Mouse (Mus musculus) cerebellum, postnatal 25 days (tissue): ENCODE data around the gene Kcnq1.

Source experiments
- DNase-seq, 2 experiments: peaks; one replicate each; pipeline ENCODE4 v3.0.0; 2021; ENCODE audit warnings: mixed read lengths in 2 of 2

The Kcnq1 gene

GRCm38 (mm10) chr7:143093847-143094246 lies 12.3 kb upstream of the Kcnq1 start:
- DNase-seq = no peak

GRCm38 (mm10) chr7:143094592-143095553 lies 11.3 kb upstream of the Kcnq1 start, which contains the start of gene Trpm5:
TSS of gene Trpm5 (minus strand) at chr7:143094642.
- DNase-seq = peak; percentile 68 to 78

- no peak for DNase-seq
Measured at GRCm38 (mm10) chr7:143095554-143095907, 10.6 kb upstream of the Kcnq1 start.

GRCm38 (mm10) chr7:143100759-143101158 lies 5.4 kb upstream of the Kcnq1 start:
- DNase-seq = no peak

DNA sequence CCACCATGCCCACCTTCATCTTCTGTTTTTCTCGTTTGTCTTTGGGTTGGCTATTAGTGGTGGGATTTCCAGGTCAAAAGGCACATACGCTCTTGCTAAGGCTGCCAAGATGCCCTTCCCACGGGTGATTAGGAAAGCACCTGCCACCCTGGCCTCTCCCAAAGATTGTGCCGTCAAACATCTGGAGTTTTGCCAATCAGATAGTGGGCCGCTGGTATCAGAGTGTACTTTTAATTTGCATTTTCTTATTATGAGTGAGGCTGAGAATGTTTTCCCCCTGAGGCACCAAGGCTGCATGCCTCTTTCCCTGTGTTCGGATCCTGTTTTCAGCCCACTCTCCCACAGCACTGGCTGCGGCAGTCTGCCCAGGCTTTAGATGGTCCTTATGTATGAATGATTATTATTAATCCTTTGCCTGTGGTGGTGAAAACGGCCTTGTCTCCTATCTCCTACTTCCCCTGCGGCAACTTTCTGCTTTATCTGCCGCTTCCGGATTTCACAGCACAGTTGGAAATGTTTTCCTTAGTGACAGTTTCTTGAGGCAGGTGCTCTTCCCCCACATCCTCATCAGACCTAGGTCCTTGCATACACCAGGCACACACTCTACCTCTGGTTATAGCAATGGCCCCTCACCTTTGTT lies 784 bp upstream of the Kcnq1 start:
- no peak for DNase-seq

GRCm38 (mm10) chr7:143106672-143107465 lies 707 bp downstream of the Kcnq1 start:
- DNase-seq = peak in 1 of 2 experiments; percentile 25

- DNase-seq = peak in 1 of 2 experiments; percentile 50
Measured at GRCm38 (mm10) chr7:143108200-143108599, 2.0 kb downstream of the Kcnq1 start.

- DNase-seq = no peak
Measured at GRCm38 (mm10) chr7:143108996-143109660, 3.0 kb downstream of the Kcnq1 start.

GRCm38 (mm10) chr7:143109696-143110095 lies 3.5 kb downstream of the Kcnq1 start:
- no peak for DNase-seq

GRCm38 (mm10) chr7:143110803-143111202 lies 4.6 kb downstream of the Kcnq1 start:
- no peak for DNase-seq

DNA sequence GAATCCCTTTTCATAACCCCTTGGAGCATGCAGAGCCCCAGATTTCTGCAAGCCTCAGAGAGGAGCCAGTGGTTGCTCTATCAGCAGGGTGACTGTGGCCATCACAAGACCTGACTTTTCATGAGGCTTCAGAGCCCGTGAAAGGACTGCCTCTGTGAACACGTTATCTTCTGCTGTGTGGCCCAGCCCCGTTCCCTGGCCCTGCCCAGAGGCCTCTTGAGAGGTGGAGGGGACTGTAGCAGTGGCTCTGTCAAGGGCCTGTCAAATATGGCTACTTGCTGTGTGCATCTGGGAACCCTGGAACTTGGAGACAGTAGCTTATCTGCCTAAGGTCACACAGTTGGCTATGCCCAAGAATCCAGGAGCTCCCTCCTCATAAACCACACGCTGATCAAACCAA lies 5.6 kb downstream of the Kcnq1 start:
- no peak for DNase-seq

GRCm38 (mm10) chr7:143112395-143112794 lies 6.2 kb downstream of the Kcnq1 start:
- no peak for DNase-seq

GRCm38 (mm10) chr7:143114773-143115172 lies 8.6 kb downstream of the Kcnq1 start:
- no peak for DNase-seq

DNA sequence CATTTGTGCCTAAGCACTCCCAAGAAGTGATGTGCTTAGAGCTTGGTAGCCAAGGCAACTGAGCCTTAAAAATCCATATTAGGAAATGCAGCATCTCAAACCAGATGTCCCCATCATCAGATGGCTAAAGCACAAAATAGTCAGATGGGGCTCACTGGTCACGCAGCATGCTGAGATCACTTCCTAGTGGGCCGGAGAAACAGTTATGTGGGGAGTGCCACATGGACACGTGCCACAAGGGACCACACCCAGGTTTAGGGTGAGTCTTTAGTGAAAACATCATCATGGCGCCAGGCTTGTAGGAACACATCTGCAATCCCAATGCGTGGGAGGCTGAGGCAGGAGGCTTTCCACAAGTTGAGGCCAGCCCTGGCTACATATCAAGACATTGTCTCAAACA lies 10.4 kb downstream of the Kcnq1 start:
- no peak for DNase-seq

DNA sequence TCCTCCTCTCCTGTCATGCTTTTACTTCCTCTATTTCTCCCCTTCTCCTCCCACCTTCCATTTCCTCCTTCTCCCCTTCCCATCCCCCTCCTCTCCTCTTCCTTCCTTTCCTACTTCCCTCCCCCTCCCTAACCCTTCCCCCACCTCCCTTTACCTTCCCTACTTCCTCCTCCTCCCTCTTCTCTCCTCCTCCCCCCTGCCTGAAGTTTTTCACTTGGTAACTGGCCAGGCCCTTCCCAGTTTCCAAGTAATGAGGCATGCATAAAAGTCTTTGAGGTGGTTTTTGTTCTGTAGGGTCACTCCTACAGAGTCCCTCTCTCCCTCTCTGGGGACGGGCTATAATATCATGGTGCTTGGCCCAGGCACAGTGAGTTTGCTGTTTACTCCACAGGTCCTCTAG lies 13.2 kb downstream of the Kcnq1 start:
- no peak for DNase-seq

DNA sequence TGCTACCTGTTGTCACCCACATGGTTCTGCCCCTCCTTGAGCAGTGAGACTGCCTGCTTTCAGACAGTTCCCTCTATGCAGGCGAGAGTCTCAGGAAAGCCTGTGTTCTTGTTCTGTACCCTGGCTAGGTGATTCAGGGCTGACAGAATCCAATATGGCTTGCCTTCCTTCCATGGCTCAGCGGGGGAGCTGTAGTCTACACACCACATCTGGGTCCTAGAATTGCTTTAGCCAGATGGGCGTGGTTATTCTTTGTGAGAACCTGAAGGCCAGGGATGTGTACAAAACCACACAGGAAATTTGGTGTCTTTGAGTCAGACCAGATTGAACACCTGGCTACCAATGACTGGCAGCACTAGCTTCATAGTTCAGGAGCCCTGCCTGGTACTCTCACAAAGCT lies 13.7 kb downstream of the Kcnq1 start:
- DNase-seq = no peak

DNA sequence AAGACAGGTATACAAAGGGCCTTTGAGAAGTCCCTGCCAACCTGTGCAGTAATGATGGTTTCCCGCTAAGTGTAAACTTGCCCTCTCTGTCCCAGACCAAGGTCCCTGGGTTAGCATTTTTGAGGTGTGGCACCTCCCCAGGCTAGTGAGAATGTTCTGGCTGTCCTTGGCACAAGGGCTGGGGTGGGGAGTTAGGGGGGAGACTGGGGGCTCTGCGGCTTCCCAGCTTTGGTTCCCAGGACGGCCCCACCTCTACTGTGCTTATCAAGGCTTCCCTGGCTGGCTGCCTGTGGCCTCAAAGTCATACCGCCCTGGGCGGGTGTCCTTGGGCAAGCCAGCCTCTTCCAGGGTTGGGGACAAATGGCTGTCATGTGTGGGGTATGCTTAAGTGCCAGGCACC lies 16.0 kb downstream of the Kcnq1 start:
- no peak for DNase-seq

- peak; percentile 92 to 94 for DNase-seq
Measured at GRCm38 (mm10) chr7:143123876-143124669, 17.9 kb downstream of the Kcnq1 start.

DNA sequence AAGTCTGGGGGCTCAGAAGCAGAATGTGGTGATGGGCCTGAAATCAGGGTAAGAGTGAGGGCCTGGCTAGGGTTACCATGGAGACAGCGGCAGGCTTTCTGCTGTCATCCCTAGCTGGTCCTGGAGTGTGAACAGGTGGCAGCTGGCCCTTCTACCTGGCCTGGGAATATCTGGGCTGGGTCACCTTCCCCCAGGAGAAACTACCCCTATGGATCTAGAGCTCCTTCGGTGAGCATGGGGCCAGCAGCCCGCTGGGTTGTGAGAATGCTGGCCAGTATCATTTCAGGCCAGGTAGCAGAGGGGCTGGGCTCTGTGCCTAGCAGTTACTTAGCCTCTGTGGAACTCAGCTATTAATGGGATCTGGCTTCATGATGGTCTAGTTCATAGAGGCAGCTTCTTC lies 18.7 kb downstream of the Kcnq1 start:
- peak; percentile 68 to 80 for DNase-seq

GRCm38 (mm10) chr7:143132815-143133214 lies 26.7 kb downstream of the Kcnq1 start:
- DNase-seq = no peak

DNA sequence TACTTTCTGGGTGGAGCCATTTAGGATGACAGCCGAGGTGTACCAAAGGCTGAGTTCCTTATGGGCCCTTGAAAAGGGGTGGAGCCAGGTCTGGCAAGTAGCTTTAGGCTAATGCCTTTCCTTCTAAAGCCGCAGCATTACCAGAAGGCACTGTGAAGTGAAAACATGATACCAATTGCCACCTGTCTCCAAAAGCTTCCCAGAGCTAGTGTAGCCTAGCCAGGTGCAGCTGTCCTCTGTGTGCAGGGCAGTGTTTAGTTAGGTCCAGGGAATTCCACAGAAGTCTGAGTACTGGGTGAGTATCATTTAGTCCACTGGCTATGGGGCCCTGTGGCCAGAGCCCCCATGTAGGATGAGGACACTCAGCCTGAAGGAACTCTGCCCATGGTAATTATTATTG lies 30.0 kb downstream of the Kcnq1 start:
- DNase-seq = no peak

GRCm38 (mm10) chr7:143136561-143136960 lies 30.4 kb downstream of the Kcnq1 start:
- DNase-seq = no peak
